Mouse (Mus musculus) forebrain, embryonic 12.5 days (tissue): ENCODE measurements around the gene Uba2. TPM values are rescaled to one million over a fixed set of nuclear protein-coding genes. Genes with fewer than 3 reads are reported as not detected.
"Not testable (repeated sequence)": the region's sequence is repeated elsewhere in the genome, so short reads cannot be mapped to it uniquely, and the experiment has no call there.

Source experiments
- ATAC-seq: fragments of 200-750 bp; cut with Nextera tagmentation; 2 replicates; pipeline ENCODE4 v1.8.0; 2017; ENCODE audit warnings: moderate TSS enrichment; ENCODE audit not compliant: low FRiP score
- H3K27ac ChIP-seq: fragments of 300-500 bp; sonication (generic); 2 replicates; pipeline ENCODE4 v1.5.1; 2016; ENCODE audit warnings: mild to moderate bottlenecking
- H3K27me3 ChIP-seq: fragments of 300-500 bp; sonication (generic); 2 replicates; pipeline ENCODE4 v1.6.1; 2016; ENCODE audit warnings: mild to moderate bottlenecking
- H3K36me3 ChIP-seq: fragments of 300-500 bp; sonication (generic); replicated peaks from 2 replicates; pipeline ENCODE4 v1.6.1; 2016; ENCODE audit warnings: mild to moderate bottlenecking
- H3K4me1 ChIP-seq: fragments of 300-500 bp; sonication (generic); 2 replicates; pipeline ENCODE4 v1.6.1; 2016
- H3K4me2 ChIP-seq: fragments of 300-500 bp; sonication (generic); 2 replicates; pipeline ENCODE4 v1.6.1; 2016; ENCODE audit warnings: mild to moderate bottlenecking, moderate library complexity
- H3K4me3 ChIP-seq: fragments of 300-500 bp; sonication (generic); replicated peaks from 2 replicates; pipeline ENCODE4 v1.5.1; 2016; ENCODE audit warnings: mild to moderate bottlenecking
- H3K9ac ChIP-seq: fragments of 300-500 bp; sonication (generic); 2 replicates; pipeline ENCODE4 v1.6.1; 2016; ENCODE audit warnings: mild to moderate bottlenecking
- H3K9me3 ChIP-seq: fragments of 300-500 bp; sonication (generic); 2 replicates; pipeline ENCODE4 v1.6.1; 2016
- WGBS: fragments of 180-500 bp; shearing (Covaris S2); methylation state at CpG from one replicate; pipeline ENCODE4 v1.1.7; 2016; 5-methylcytosine and 5-hydroxymethylcytosine counted together
- polyA plus RNA-seq: library from polyadenylated mRNA; unstranded; fragments of >200 nt; fragmentation: Nextera tagmentation; extraction: Ambion mirVana; gene quantifications from 2 replicates; pipeline ENCODE4 v1.2.1, GENCODE M21; 2016

Uba2 gene
- 251 and 253 TPM in 2 replicates for polyA plus RNA-seq

DNA sequence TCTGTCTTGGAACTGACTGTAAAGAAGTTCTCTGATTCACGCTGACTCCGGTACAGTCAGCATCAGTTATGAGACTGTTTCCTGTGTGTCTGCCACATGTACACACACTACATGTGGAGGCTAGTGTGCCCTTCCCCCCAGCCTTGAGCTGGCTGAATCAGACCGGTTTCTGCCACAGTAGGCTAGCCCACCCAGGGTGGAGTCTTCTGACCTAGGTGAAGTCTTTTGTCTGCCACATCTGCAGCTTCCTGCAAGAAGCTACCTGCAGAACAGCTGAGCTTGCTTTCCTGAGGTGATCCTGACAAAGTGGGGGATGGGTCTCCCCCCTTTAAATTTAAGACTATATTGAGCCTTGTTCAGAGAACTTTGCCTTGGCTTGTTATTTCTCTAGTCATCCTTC is at the start of gene Uba2:
Gene Uba2 (minus strand): TSS at position 146 of the 400 bp plus-strand sequence.
- Histone ChIP-seq H3K4me1 (peaks cover 16% of the 10 kb centered on the region), H3K9ac (peak within 1 kb of the TSS; percentile 92; the same call in 1 of the 2 replicates), H3K36me3 (peaks cover 10% of the 10 kb centered on the region), H3K9me3 (no peaks in the 10 kb centered on the region), H3K4me2 (peak within 1 kb of the TSS; percentile 80), H3K4me3 (peak within 1 kb of the TSS; percentile 87), H3K27ac (peak within 1 kb of the TSS; percentile 87; the same call in 1 of the 2 replicates), H3K27me3 (no peaks in the 10 kb centered on the region)
- no peak for ATAC-seq
- 83% methylated on average over 3 of the region's 3 CpGs for WGBS

DNA sequence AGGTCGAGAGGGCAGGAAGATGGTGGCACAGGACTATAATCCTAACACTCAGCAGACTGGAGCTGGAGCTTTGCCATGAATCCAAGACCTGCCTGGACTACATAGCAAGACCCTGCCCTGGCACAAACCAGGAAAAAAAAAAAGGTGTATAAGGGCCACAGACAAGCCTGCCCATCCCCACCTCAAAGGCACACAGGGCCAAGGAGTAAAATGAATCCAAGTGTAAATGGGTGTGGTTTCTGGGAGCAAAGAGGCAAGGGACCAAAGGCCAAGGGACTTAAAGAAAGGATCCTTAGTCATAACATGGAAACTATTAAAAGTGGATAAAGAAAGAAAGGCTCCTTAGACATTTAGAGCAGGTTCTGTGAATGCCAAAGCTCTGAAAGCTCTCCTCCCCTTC is 49.1 kb upstream of the Uba2 start:
- WGBS, result 68% methylated on average over 1 of the region's 1 CpGs
- ATAC-seq, result no peak

DNA sequence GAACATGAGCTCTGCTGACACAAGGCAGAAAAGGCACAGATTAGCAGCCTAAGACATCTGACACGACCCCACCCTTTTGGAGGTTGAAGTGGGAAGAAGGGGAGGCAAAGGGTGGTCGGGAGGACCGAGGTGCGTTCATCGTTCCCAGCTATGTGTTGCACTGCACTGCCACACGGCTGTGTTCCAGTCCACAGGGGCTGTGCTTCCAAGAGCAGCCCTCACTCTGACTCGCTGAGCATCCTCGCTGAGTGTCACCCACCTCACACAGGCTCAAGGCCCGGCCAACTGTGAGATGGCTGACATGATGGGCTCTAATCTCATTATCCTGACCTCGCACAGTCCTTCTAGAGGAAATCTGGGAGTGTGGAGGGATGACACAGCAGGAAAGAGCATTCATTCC is 47.1 kb upstream of the Uba2 start:
- H3K4me3 ChIP-seq, result no peak overlapping the region
- H3K9ac ChIP-seq, result no peak overlapping the region
- no peaks in the 10 kb centered on the region for H3K4me1 ChIP-seq
- H3K27ac ChIP-seq, result no peak overlapping the region
- H3K4me2 ChIP-seq, result no peak overlapping the region
- H3K36me3 ChIP-seq, result peaks cover 99% of the 10 kb centered on the region
- H3K9me3 ChIP-seq, result no peaks in the 10 kb centered on the region
- 86% methylated on average over 10 of the region's 10 CpGs for WGBS
- ATAC-seq, result no peak
- H3K27me3 ChIP-seq, result no peaks in the 10 kb centered on the region

More for the DNA sequence above, 49.1 kb upstream of the Uba2 start:
- no peak overlapping the region for H3K27ac ChIP-seq
- H3K9ac ChIP-seq, result no peak overlapping the region
- H3K4me2 ChIP-seq, result no peak overlapping the region
- no peak overlapping the region for H3K4me3 ChIP-seq
- peaks cover 100% of the 10 kb centered on the region for H3K36me3 ChIP-seq
- H3K4me1 ChIP-seq, result no peaks in the 10 kb centered on the region
- no peaks in the 10 kb centered on the region for H3K27me3 ChIP-seq
- H3K9me3 ChIP-seq, result no peaks in the 10 kb centered on the region

DNA sequence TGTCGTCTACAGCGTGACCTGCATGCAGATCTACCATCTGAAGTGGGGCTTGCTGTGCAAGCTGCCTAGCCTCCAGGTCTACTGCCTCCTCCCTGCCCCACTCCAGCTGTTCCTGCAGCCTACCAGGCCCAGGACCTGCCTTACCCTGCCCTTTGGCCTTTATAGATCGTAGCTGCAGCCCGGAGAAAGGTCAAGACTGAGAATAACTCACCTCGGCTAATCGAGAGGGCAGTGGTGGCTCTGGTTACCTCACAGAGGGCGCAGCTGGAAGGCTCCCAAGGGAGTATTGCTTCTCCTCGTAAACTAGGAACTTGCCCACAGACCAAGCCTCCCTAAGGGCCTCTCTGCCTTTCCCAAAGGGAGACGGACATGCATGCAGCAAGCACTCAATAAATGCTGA is 46.1 kb upstream of the Uba2 start:
- no peaks in the 10 kb centered on the region for H3K9me3 ChIP-seq
- no peak overlapping the region for H3K4me2 ChIP-seq
- no peak for ATAC-seq
- no peaks in the 10 kb centered on the region for H3K4me1 ChIP-seq
- no peaks in the 10 kb centered on the region for H3K27me3 ChIP-seq
- no peak overlapping the region for H3K9ac ChIP-seq
- H3K36me3 ChIP-seq, result peaks cover 99% of the 10 kb centered on the region
- H3K27ac ChIP-seq, result no peak overlapping the region
- H3K4me3 ChIP-seq, result no peak overlapping the region
- 95% methylated on average over 9 of the region's 9 CpGs for WGBS

DNA sequence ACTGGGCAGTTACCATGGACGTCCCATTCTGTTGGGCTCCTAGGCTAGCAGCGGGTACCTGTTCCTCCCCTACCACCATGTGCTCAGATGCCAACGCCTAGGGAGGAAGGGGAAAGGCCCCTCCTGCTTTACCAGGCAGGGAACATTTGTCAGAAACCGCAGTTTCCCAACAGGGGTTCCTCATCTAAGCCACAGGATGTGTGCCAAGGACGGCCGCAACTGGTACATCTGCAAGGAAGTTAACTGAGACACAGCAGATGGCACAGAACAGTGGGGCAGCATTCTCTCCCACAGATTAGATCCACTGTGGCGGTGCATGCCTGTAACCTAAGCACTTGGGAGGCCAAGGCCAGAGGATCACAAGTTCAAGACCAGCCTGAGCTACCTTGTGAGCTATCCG is 45.2 kb upstream of the Uba2 start:
- WGBS, result 91% methylated on average over 8 of the region's 8 CpGs
- Histone ChIP-seq H3K36me3 (peaks cover 99% of the 10 kb centered on the region), H3K9ac (no peak overlapping the region), H3K4me1 (no peaks in the 10 kb centered on the region), H3K27me3 (no peaks in the 10 kb centered on the region), H3K4me2 (no peak overlapping the region), H3K4me3 (no peak overlapping the region), H3K27ac (no peak overlapping the region), H3K9me3 (no peaks in the 10 kb centered on the region)
- ATAC-seq, result no peak

DNA sequence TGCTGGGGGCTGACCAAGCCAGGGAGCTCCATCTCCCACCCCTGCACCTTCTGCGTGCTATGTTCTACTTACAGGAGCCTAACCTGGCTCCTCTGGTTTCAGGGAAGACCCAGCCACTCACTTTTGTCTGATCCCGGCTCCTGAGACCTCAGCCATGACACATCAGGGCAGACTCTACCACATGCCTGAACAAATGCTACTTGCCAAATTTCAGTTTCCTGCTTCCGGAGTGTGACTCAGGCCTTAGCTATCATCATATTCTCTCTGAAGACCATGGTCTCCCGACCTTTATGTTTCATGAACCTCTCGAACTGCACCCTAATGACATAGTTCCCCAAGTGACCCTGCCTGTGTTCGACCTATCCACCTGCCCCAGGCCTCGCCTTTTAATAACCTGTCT is 43.9 kb upstream of the Uba2 start:
- H3K27ac ChIP-seq, result no peak overlapping the region
- H3K9ac ChIP-seq, result no peak overlapping the region
- no peaks in the 10 kb centered on the region for H3K27me3 ChIP-seq
- no peak for ATAC-seq
- H3K4me3 ChIP-seq, result no peak overlapping the region
- H3K4me1 ChIP-seq, result no peaks in the 10 kb centered on the region
- no peaks in the 10 kb centered on the region for H3K9me3 ChIP-seq
- WGBS, result 95% methylated on average over 7 of the region's 7 CpGs
- no peak overlapping the region for H3K4me2 ChIP-seq
- H3K36me3 ChIP-seq, result peaks cover 99% of the 10 kb centered on the region

DNA sequence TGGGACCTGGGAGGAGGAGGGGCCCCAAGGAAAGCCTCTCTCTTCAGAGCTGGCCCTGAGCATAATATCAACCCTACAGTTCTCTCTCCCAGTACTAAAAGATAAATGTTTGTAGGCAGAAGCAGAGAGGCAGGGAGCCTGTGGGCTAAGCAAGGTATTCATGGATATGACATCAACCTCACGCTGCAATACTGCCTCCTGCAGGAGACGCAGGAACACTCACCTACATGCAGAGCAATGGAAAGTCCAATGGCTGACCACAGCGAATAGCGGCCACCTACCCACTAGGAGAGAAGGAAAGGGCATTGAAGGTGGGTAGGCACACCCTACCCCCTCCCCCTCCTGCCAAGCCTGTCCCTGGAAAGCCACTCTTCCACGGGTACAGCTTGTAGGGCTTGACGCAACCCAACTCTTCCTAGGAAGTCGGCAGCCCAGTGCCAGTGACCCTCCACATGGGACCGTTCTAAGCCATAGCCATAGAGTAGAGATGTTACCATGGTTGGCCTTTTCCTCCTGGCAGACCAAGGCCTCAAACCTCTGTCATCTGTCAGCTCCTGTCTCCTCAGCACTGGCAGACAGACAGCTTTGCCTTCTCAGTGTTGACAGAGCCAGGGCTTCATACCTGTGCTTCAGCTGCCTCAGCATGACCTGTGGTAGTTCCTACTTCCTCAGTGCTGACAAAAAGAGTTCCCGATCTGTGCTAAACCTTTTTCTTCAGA is 38.8 kb upstream of the Uba2 start:
- Histone ChIP-seq H3K27me3 (no peaks in the 10 kb centered on the region), H3K27ac (no peak overlapping the region), H3K4me1 (no peaks in the 10 kb centered on the region), H3K9ac (no peak overlapping the region), H3K9me3 (no peaks in the 10 kb centered on the region), H3K4me2 (no peak overlapping the region), H3K36me3 (peaks cover 99% of the 10 kb centered on the region), H3K4me3 (no peak overlapping the region)
- WGBS, result 90% methylated on average over 9 of the region's 9 CpGs
- ATAC-seq, result no peak

DNA sequence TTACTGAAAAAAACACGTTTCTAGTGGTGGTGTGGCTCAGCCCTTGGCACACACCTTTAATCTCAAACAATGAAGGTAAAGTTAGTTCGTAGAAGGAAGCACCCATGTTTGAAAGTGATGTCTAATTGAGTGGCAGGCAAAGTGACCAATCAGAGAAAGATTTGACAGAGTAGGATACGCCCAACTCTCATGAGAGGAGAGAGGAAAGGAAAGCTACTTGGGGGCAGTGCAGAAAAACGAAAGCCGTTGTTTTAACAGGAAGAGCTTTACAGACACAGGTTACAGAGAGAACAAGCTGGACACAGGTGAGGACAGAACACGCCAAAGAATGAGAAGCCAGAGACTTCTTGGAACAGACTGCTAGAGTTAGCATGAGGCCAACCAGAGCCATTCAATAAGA is 36.9 kb upstream of the Uba2 start:
- Histone ChIP-seq H3K4me3 (no peak overlapping the region), H3K9ac (no peak overlapping the region), H3K36me3 (peaks cover 99% of the 10 kb centered on the region), H3K4me2 (no peak overlapping the region), H3K4me1 (no peaks in the 10 kb centered on the region), H3K27ac (no peak overlapping the region), H3K9me3 (no peaks in the 10 kb centered on the region), H3K27me3 (no peaks in the 10 kb centered on the region)
- no peak for ATAC-seq
- WGBS, result 93% methylated on average over 6 of the region's 6 CpGs

DNA sequence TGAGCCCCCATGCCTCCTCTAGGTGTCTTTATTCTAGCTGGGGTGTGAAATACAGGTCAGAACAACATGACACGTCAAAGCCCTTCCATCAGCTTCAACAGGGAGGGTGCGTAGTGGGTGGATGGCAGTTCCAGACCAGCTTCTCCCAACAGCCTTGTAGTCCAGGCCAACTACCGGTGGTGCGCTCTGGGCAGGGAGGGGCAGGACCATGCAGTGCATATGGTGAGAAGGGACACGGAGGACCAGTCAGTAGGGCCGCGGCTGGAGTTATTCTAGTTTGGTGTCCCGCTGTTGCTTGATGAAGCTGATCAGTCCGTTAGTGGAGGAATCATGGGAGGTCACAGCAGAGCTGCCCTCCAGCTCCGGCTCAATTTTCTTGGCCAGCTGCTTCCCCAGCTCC is 32.7 kb upstream of the Uba2 start:
- 0 out of 2 replicates have a peak, but pooled peaks have one; percentile 23 for ATAC-seq
- not testable (repeated sequence) for H3K9me3 ChIP-seq, H3K27ac ChIP-seq, H3K4me2 ChIP-seq, H3K27me3 ChIP-seq, H3K9ac ChIP-seq, H3K4me1 ChIP-seq, H3K4me3 ChIP-seq
- 93% methylated on average over 10 of the region's 10 CpGs for WGBS
- peaks cover 68% of the 10 kb centered on the region for H3K36me3 ChIP-seq

DNA sequence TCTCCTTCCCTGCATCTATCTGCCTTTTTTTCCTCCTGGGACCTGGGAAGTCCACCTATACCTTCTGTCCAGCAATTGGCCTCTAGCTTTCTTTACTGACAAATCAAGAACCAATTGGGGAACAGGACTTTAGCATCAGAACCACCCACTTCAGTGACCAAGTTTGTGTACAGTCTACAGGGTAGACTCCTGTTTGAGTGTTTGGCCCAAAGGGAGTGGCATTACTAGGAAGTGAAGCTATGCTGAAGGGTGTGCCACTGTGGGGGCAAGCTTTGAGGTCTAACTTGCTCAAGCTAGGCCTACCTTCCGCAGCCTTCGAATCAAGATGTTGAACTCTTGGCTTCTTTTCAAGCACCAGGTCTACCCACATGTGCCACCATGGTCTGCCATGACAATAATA is 31.4 kb upstream of the Uba2 start:
- Histone ChIP-seq H3K36me3 (peaks cover 55% of the 10 kb centered on the region), H3K4me2 (no peak overlapping the region), H3K27me3 (no peaks in the 10 kb centered on the region), H3K9me3 (no peaks in the 10 kb centered on the region), H3K4me1 (peaks cover under 1% of the 10 kb centered on the region; the same call in 1 of the 2 replicates), H3K4me3 (no peak overlapping the region), H3K27ac (no peak overlapping the region), H3K9ac (no peak overlapping the region)
- 95% methylated on average over 2 of the region's 2 CpGs for WGBS
- ATAC-seq, result no peak

DNA sequence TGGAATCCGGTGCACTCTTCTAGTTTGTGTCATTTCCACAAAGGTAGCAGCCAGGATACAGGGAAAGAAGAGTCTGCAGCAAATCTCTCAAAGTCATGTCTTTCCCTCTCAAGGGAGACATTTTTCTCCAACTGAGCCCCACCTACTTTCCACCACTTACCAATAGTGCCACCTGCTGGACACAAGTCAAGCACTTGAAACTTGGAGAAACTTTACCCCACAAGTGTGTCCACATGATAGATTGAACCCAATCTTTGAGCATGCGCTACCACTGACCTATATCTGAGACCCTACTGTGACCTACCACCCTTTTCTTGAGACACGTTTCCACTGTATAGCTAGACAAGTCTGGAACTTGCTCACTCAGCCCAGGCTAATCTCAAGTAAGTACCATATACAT is 28.9 kb upstream of the Uba2 start:
- Histone ChIP-seq H3K36me3 (peaks cover 30% of the 10 kb centered on the region), H3K9ac (no peak overlapping the region), H3K27ac (no peak overlapping the region), H3K4me1 (peaks cover 9% of the 10 kb centered on the region), H3K9me3 (no peaks in the 10 kb centered on the region), H3K27me3 (no peaks in the 10 kb centered on the region), H3K4me3 (no peak overlapping the region), H3K4me2 (no peak overlapping the region)
- WGBS, result 53% methylated on average over 3 of the region's 3 CpGs
- no peak for ATAC-seq

DNA sequence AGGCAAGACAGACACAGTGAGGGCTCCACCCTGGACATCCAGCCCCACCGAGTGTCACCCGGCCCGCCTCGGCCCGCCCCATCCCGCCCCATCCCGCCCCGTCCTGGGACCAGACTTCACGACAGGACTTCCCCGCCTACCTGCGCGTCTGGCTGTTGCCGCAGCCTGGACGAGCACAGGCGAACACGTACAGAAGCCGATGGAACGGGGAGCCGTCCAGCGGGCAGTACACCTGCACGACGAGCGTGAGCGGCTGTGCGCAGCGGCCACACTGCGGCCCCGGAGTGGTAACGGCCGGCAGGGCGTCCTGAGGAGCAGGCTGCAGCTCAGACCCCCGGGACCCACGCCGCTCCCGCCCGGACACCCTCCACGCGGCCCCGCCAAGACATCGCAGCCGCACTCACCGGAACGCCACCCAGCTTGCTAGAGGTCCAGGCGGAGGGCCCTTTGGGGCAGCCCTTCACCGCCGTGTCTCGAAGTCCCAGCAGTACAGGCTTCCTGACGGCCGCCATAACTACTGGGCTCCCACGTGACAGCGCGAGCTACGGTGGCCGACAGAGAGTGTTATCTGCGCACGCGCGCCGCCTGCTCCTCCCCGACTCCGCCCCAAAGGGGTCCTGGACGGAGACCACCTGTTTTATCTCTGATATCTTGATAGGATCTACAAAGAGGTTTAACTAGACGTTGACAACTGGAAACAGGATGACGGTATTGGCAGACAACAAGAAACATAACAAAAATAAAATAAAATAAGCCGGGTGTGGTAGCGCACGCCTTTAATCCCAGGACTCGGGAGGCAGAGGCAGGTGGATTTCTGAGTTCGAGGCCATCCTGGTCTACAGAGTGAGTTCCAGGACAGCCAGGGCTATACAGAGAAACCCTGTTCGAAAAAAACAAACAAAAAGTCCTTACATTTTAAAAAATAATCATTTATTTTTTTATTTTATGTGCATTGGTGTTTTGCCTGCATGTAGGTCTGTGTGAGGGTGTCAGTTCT is 27.0 kb upstream of the Uba2 start, which contains the start of gene Pdcd2l:
Gene Pdcd2l (minus strand): TSS at position 530 of the 997 bp plus-strand sequence.
- Histone ChIP-seq H3K9me3 (no peaks in the 10 kb centered on the region), H3K4me2 (peak within 1 kb of the TSS; percentile 75), H3K27ac (peak within 1 kb of the TSS; percentile 70), H3K9ac (peak within 1 kb of the TSS; percentile 88), H3K27me3 (no peaks in the 10 kb centered on the region), H3K4me1 (peaks cover 9% of the 10 kb centered on the region), H3K36me3 (peaks cover 24% of the 10 kb centered on the region), H3K4me3 (peak within 1 kb of the TSS; percentile 96)
- 3% methylated on average over 67 of the region's 70 CpGs for WGBS
- ATAC-seq, result peak; percentile 95
